Mouse (Mus musculus) testis, adult 2 months (tissue): ENCODE data around the gene Gm10722. TPM values are rescaled to one million over a fixed set of nuclear protein-coding genes. Genes with fewer than 3 reads are reported as not detected.
"Not testable (repeated sequence)": the region's sequence is repeated elsewhere in the genome, so short reads cannot be mapped to it uniquely, and the experiment has no call there.

Experiments
- H3K27ac ChIP-seq: fragments of 200-500 bp; 2 replicates; pipeline ENCODE4 v1.5.1; 2012; ENCODE audit warnings: low read depth, low read length; ENCODE audit not compliant: control insufficient read depth, insufficient read depth
- H3K27me3 ChIP-seq: fragments of 200-500 bp; 2 replicates; pipeline ENCODE4 v1.6.1; 2012; ENCODE audit warnings: mild to moderate bottlenecking, low read length, moderate library complexity; ENCODE audit not compliant: control insufficient read depth, insufficient read depth
- H3K36me3 ChIP-seq: fragments of 200-500 bp; 2 replicates; pipeline ENCODE4 v1.6.1; 2012; ENCODE audit warnings: mild to moderate bottlenecking, low read length; ENCODE audit not compliant: control insufficient read depth, insufficient read depth
- H3K4me1 ChIP-seq: fragments of 200-500 bp; 2 replicates; pipeline ENCODE4 v1.6.1; 2012; ENCODE audit warnings: low read length; ENCODE audit not compliant: control insufficient read depth, insufficient read depth
- H3K4me3 ChIP-seq: fragments of 200-500 bp; 2 replicates; pipeline ENCODE4 v1.5.1; 2012; ENCODE audit warnings: low read depth, mild to moderate bottlenecking, low read length, moderate library complexity, mixed read lengths; ENCODE audit not compliant: control insufficient read depth
- polyA plus RNA-seq: library from polyadenylated mRNA; depleted of rRNA; stranded (reverse); fragments of >200 nt; gene quantifications from 2 replicates; pipeline ENCODE4 v1.2.3, GENCODE M21; 2012

Gene Gm10722
- polyA plus RNA-seq, 1 experiment, result not detected

GRCm38 (mm10) chr9:3015896-3016295 lies 15.2 kb downstream of the Gm10722 start:
- H3K36me3 ChIP-seq, H3K4me1 ChIP-seq, H3K27me3 ChIP-seq, H3K4me3 ChIP-seq, H3K27ac ChIP-seq: not testable (repeated sequence)

GRCm38 (mm10) chr9:3017108-3017507 lies 16.4 kb downstream of the Gm10722 start, which contains the start of gene Gm10719:
TSS of gene Gm10719 (plus strand) at chr9:3017408.
- H3K4me1 ChIP-seq, H3K36me3 ChIP-seq, H3K27me3 ChIP-seq, H3K4me3 ChIP-seq, H3K27ac ChIP-seq: not testable (repeated sequence)

GRCm38 (mm10) chr9:3018944-3019343 lies 18.2 kb downstream of the Gm10722 start:
- H3K4me3 ChIP-seq, H3K27ac ChIP-seq: not testable (repeated sequence)

GRCm38 (mm10) chr9:3019835-3020727 lies 19.4 kb downstream of the Gm10722 start:
- not testable (repeated sequence) for H3K4me3 ChIP-seq, H3K27ac ChIP-seq, H3K36me3 ChIP-seq, H3K4me1 ChIP-seq, H3K27me3 ChIP-seq

More at GRCm38 (mm10) chr9:3018944-3019343, 18.2 kb downstream of the Gm10722 start:
- not testable (repeated sequence) for H3K27me3 ChIP-seq, H3K4me1 ChIP-seq, H3K36me3 ChIP-seq

GRCm38 (mm10) chr9:3022316-3023008 lies 21.7 kb downstream of the Gm10722 start:
- not testable (repeated sequence) for H3K4me1 ChIP-seq, H3K27ac ChIP-seq, H3K4me3 ChIP-seq, H3K36me3 ChIP-seq, H3K27me3 ChIP-seq

- not testable (repeated sequence) for H3K36me3 ChIP-seq, H3K4me1 ChIP-seq, H3K4me3 ChIP-seq, H3K27me3 ChIP-seq, H3K27ac ChIP-seq
Measured at GRCm38 (mm10) chr9:3023312-3023984, 22.7 kb downstream of the Gm10722 start, which contains the start of gene Gm10718. TSS of gene Gm10718 (plus strand) at chr9:3023547.

- H3K27ac ChIP-seq, H3K27me3 ChIP-seq, H3K4me3 ChIP-seq, H3K4me1 ChIP-seq, H3K36me3 ChIP-seq: not testable (repeated sequence)
Measured at GRCm38 (mm10) chr9:3023985-3024648, 23.4 kb downstream of the Gm10722 start.

- not testable (repeated sequence) for H3K36me3 ChIP-seq, H3K4me3 ChIP-seq, H3K4me1 ChIP-seq, H3K27ac ChIP-seq, H3K27me3 ChIP-seq
Measured at GRCm38 (mm10) chr9:3024912-3025467, 24.3 kb downstream of the Gm10722 start, which contains the start of gene Gm10717. TSS of gene Gm10717 (plus strand) at chr9:3025417.

- not testable (repeated sequence) for H3K27ac ChIP-seq, H3K27me3 ChIP-seq, H3K36me3 ChIP-seq, H3K4me3 ChIP-seq, H3K4me1 ChIP-seq
Measured at GRCm38 (mm10) chr9:3025653-3026052, 24.9 kb downstream of the Gm10722 start.

- H3K27me3 ChIP-seq, H3K36me3 ChIP-seq, H3K4me1 ChIP-seq, H3K4me3 ChIP-seq, H3K27ac ChIP-seq: not testable (repeated sequence)
Measured at GRCm38 (mm10) chr9:3026136-3026535, 25.4 kb downstream of the Gm10722 start.

- not testable (repeated sequence) for H3K27ac ChIP-seq, H3K4me1 ChIP-seq, H3K4me3 ChIP-seq, H3K27me3 ChIP-seq, H3K36me3 ChIP-seq
Measured at GRCm38 (mm10) chr9:3026741-3027140, 26.0 kb downstream of the Gm10722 start.
